Mouse (Mus musculus) lung, postnatal 14 days (tissue): ENCODE measurements at regions not wholly inside any gene's neighbourhood (a gene's known extent, or its start where the extent isn't known, plus 50 kb on each side); places are given as distances from the start of the nearest gene placed in this dataset.

Source experiments
- DNase-seq: peaks from one replicate; pipeline ENCODE4 v3.0.0; 2021

- DNase-seq, result peak; percentile 20
These were observed 116.2 kb upstream of the Bank1 start for GRCm38 (mm10) chr3:136442099-136442498.

GRCm38 (mm10) chr3:136439907-136440645, 114.2 kb upstream of the Bank1 start:
- no peak for DNase-seq

GRCm38 (mm10) chr3:136439350-136439749, 113.5 kb upstream of the Bank1 start:
- DNase-seq, result no peak

GRCm38 (mm10) chr3:136434407-136434806, 108.5 kb upstream of the Bank1 start:
- no peak for DNase-seq

- DNase-seq, result no peak
These were observed 106.2 kb upstream of the Bank1 start for GRCm38 (mm10) chr3:136432072-136432471.

- DNase-seq, result no peak
These were observed 101.6 kb upstream of the Bank1 start for GRCm38 (mm10) chr3:136427427-136427826.

- peak; percentile 16 for DNase-seq
These were observed 100.8 kb upstream of the Bank1 start for GRCm38 (mm10) chr3:136426539-136427194.

- no peak for DNase-seq
These were observed 96.2 kb upstream of the Bank1 start for GRCm38 (mm10) chr3:136421969-136422614.

- DNase-seq, result no peak
These were observed 79.7 kb upstream of the Bank1 start for GRCm38 (mm10) chr3:136405606-136406005.

- DNase-seq, result no peak
These were observed 57.4 kb upstream of the Bank1 start for GRCm38 (mm10) chr3:136383282-136383681.

- DNase-seq, result no peak
These were observed 54.8 kb upstream of the Bank1 start for GRCm38 (mm10) chr3:136380644-136381043.

- DNase-seq, result no peak
These were observed 54.0 kb upstream of the Bank1 start for GRCm38 (mm10) chr3:136379741-136380398.

- no peak for DNase-seq
These were observed 51.0 kb upstream of the Bank1 start for GRCm38 (mm10) chr3:136376893-136377292.
